In the genomic region with DNA sequence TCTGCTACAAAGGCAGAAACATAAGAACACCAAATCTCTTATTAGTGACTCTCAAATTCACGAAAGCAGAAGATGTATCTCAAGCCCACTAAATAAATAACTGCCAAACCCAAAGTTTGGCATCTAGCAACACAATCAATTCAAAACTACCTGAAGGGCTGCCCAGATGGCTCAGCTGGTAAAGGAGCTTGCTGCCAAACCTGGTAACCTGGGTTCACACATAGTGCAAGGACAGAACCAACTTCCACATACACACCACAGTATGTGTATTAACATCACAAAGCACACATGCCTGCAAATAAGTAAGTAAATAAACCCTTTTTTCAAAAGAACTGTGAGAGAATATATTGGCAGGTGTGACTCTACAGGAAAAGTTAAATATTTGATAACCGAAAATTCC, we compare ENCODE assay signal across 17 mouse cellular contexts.
"Had no signal": no experiment of that assay in that cellular context is flagged by ENCODE, and none has a peak within 500 bp of the region (broad histone marks: within the 10 kb centered on the region; RNA-seq: fewer than 3 reads in every experiment).

No protein-coding gene starts in this region.

- H3K4me1 ChIP-seq: neural tube, embryonic 12.5 days had no signal

- H3K9ac ChIP-seq: lung, embryonic 15.5 days; midbrain, embryonic 13.5 days; midbrain, embryonic 15.5 days; neural tube, embryonic 12.5 days; stomach, embryonic 15.5 days had no signal

- H3K27me3 ChIP-seq: lung, embryonic 15.5 days; megakaryocyte, embryonic 14.5 days; midbrain, embryonic 13.5 days; midbrain, embryonic 15.5 days; neural tube, embryonic 12.5 days; stomach, embryonic 15.5 days had no signal

- H3K27ac ChIP-seq: lung, embryonic 15.5 days; macrophage; midbrain, embryonic 13.5 days; midbrain, embryonic 15.5 days; neural tube, embryonic 12.5 days; stomach, embryonic 15.5 days; stomach, postnatal 0 days had no signal

- ATAC-seq: lung, postnatal 0 days; midbrain, embryonic 13.5 days; midbrain, embryonic 15.5 days had no signal

- H3K4me3 ChIP-seq: lung, embryonic 15.5 days; megakaryocyte, embryonic 14.5 days; midbrain, embryonic 13.5 days; midbrain, embryonic 15.5 days; neural tube, embryonic 12.5 days; stomach, embryonic 15.5 days had no signal

- H3K9me3 ChIP-seq: lung, embryonic 15.5 days; megakaryocyte, embryonic 14.5 days; midbrain, embryonic 13.5 days; midbrain, embryonic 15.5 days; neural tube, embryonic 12.5 days; stomach, embryonic 15.5 days had no signal

- H3K4me2 ChIP-seq: lung, embryonic 15.5 days; midbrain, embryonic 11.5 days; midbrain, embryonic 13.5 days; midbrain, embryonic 15.5 days; neural tube, embryonic 12.5 days; stomach, embryonic 15.5 days had no signal

- DNase-seq: lung, adult 2 months; lung, postnatal 14 days; lung, postnatal 36 days; right cerebral cortex, postnatal 14 days; thymus, adult 2 months; thymus, postnatal 25 days; thymus, postnatal 4 days had no signal

- H3K36me3 ChIP-seq: lung, embryonic 15.5 days; midbrain, embryonic 13.5 days; midbrain, embryonic 15.5 days; neural tube, embryonic 12.5 days; stomach, embryonic 15.5 days had no signal
